Mouse (Mus musculus) hindbrain, embryonic 15.5 days (tissue): ENCODE measurements at regions not wholly inside any gene's neighbourhood (a gene's known extent, or its start where the extent isn't known, plus 50 kb on each side); places are given as distances from the start of the nearest gene placed in this dataset.

Experiments
- ATAC-seq: fragments of 200-750 bp; cut with Nextera tagmentation; 2 replicates; pipeline ENCODE4 v1.8.0; 2017; ENCODE audit warnings: low read depth, moderate number of reproducible peaks, moderate TSS enrichment; ENCODE audit not compliant: low FRiP score
- H3K27ac ChIP-seq: fragments of 300-500 bp; sonication (generic); replicated peaks from 2 replicates; pipeline ENCODE4 v1.5.1; 2015; ENCODE audit warnings: mild to moderate bottlenecking, inconsistent platforms
- H3K27me3 ChIP-seq: fragments of 300-500 bp; sonication (generic); 2 replicates; pipeline ENCODE4 v1.6.1; 2015; ENCODE audit warnings: control low read depth, inconsistent platforms
- H3K36me3 ChIP-seq: fragments of 300-500 bp; sonication (generic); 2 replicates; pipeline ENCODE4 v1.6.1; 2015; ENCODE audit warnings: control low read depth, inconsistent platforms
- H3K4me1 ChIP-seq: fragments of 300-500 bp; sonication (generic); replicated peaks from 2 replicates; pipeline ENCODE4 v1.6.1; 2015; ENCODE audit warnings: control low read depth, inconsistent platforms
- H3K4me2 ChIP-seq: fragments of 300-500 bp; sonication (generic); 2 replicates; pipeline ENCODE4 v1.6.1; 2015; ENCODE audit warnings: moderate library complexity, mild to moderate bottlenecking, inconsistent platforms
- H3K4me3 ChIP-seq: fragments of 300-500 bp; sonication (generic); 2 replicates; pipeline ENCODE4 v1.5.1; 2015; ENCODE audit warnings: mild to moderate bottlenecking, inconsistent platforms
- H3K9ac ChIP-seq: fragments of 300-500 bp; sonication (generic); 2 replicates; pipeline ENCODE4 v1.6.1; 2015; ENCODE audit warnings: inconsistent platforms
- H3K9me3 ChIP-seq: fragments of 300-500 bp; sonication (generic); 2 replicates; pipeline ENCODE4 v1.6.1; 2016; ENCODE audit warnings: control low read depth, inconsistent platforms
- WGBS: fragments of 180-500 bp; shearing (Covaris S2); methylation state at CpG from one replicate; pipeline ENCODE4 v1.1.7; 2015; 5-methylcytosine and 5-hydroxymethylcytosine counted together

DNA sequence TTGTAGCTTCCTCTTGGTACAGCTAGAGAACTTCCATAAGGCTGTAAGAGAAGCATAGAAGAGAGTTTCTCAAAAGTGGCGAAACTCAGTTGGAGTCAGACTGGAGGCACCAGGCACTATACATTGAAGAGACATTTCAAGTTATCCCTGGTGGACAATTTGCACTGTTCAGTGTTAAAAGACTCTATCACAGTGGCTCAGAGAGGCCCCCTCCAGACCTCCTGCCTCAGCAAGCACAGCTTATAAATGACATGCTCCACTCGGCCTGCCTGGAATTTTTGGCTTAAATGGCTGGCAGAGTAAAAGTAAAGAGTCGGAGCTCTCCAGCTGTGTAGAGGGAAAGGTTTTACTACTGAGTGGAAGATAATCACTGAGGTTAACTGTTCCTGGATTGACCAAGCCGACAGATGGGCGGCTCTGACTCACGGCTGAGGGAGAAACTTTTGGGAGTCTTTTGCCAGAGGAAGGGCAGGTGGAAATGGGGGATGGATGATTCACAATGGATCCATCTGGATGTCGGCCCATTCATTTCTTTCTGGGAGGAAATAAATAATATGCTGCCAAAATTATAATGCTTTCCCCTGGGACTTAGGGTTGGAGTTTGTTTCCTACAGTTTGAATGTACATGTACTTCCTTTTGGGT is 395.6 kb downstream of the Bcl11a start:
- no peak for ATAC-seq
- Histone ChIP-seq H3K27me3 (no peaks in the 10 kb centered on the region), H3K4me1 (no peaks in the 10 kb centered on the region), H3K36me3 (no peaks in the 10 kb centered on the region), H3K9ac (no peak overlapping the region), H3K4me2 (no peak overlapping the region), H3K9me3 (no peaks in the 10 kb centered on the region), H3K4me3 (no peak overlapping the region), H3K27ac (no peak overlapping the region)
- WGBS, result 49% methylated on average over 7 of the region's 7 CpGs

DNA sequence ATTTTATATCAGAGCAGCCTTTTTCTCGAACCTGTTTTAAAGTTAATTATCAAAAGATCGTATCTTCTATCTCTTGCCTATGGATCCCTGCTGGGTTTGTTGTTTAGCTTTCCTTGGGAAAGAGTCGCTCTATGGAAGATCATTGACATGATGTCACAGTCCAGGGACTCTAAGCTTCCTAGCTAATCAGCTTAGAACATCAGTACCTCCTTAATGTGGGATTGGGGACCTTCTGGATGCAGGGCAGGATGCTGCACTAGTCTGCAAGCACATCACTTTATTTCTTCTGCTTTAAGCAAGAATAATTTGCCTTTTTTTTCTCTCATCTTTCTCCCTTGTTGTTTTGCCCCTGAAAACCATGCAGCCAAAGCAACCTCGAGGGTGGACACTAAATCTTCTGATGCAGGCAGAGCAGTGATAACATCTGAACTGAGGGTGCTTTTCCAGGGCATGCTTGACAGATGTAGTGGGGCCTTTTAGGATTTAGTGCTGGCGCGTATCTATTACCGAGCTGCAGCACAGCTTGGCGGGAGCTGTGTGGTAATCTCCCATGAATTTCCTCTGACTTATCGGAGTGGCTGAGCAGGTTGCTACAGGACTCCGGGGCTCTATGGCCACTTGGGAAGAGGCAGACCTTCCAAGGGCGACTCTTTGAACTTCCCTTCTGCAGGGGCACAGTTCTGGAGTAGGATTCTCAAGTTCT is 425.0 kb downstream of the Bcl11a start:
- Histone ChIP-seq H3K36me3 (no peaks in the 10 kb centered on the region), H3K27me3 (no peaks in the 10 kb centered on the region), H3K4me3 (no peak overlapping the region), H3K27ac (no peak overlapping the region; the same call in 1 of the 2 replicates), H3K9me3 (no peaks in the 10 kb centered on the region), H3K9ac (no peak overlapping the region), H3K4me1 (0 out of 2 replicates have a peak, but pooled peaks cover 2% of the 10 kb centered on the region), H3K4me2 (no peak overlapping the region)
- no peak for ATAC-seq
- WGBS, result 51% methylated on average over 11 of the region's 11 CpGs

DNA sequence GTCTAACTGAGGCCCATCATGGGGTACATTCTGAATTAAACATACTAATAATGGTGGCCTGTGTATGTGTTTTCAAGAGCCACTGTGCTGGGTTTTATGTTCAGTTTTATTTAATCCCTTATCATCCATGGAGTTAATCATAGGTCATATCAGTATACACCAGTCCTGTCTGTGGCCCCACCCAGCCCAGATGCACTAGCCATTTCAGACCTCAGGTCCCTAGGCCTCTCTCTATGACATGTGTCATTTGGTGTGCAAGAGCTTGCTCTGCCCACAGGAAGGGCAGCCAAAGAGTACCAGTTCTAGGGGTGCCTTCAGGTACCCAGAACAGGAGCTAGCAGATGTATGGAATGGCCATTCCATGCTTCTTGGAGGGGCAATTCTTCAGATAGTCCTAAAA is 437.7 kb downstream of the Bcl11a start:
- no peak overlapping the region for H3K27ac ChIP-seq
- no peak overlapping the region for H3K4me2 ChIP-seq
- H3K4me1 ChIP-seq, result no peaks in the 10 kb centered on the region
- H3K4me3 ChIP-seq, result no peak overlapping the region
- no peaks in the 10 kb centered on the region for H3K36me3 ChIP-seq
- no peak overlapping the region for H3K9ac ChIP-seq
- no peak for ATAC-seq
- H3K27me3 ChIP-seq, result no peaks in the 10 kb centered on the region
- no peaks in the 10 kb centered on the region for H3K9me3 ChIP-seq

DNA sequence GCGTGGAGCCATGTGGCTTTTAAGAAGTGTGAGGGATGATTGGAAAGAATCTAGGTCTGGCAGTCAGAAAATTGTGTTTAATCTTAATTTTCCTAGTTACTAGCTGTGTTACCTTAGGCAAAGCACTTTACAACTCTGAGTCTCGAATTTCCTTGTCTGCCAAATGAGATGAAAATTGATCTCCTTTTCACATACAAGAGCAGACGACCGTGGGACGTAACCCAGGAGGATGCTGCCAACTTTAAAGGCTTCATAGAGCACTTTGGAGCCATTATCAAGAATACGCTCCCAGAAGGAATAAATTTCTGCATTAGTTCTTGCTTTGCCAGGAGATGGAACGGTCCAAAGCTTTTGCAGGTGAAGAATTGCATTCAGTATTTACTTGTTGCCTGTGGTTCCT is 457.6 kb downstream of the Bcl11a start:
- no peak overlapping the region for H3K27ac ChIP-seq
- H3K4me3 ChIP-seq, result no peak overlapping the region
- no peaks in the 10 kb centered on the region for H3K36me3 ChIP-seq
- no peaks in the 10 kb centered on the region for H3K27me3 ChIP-seq
- 76% methylated on average over 7 of the region's 7 CpGs for WGBS
- no peaks in the 10 kb centered on the region for H3K9me3 ChIP-seq
- no peak for ATAC-seq
- H3K4me2 ChIP-seq, result no peak overlapping the region
- no peaks in the 10 kb centered on the region for H3K4me1 ChIP-seq
- no peak overlapping the region for H3K9ac ChIP-seq

DNA sequence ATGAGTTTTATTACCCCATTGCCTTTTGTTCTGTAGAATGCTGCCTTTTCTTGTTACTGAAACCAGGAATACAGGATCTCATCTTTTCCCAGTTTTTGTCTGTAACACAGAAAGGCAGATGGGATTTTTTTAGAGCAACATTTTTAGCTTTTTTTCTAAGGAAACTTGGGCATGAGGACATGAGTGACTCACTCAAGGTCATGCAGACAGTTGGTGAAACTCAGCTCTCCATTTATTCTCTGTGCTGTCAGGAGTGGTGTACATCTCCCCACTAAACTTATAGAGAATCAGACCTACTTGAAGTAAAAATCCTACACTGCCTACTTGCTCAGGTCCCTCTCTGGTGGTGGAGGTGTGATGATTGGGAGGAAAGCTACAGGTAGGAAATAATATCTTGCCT is 459.9 kb downstream of the Bcl11a start:
- Histone ChIP-seq H3K27me3 (no peaks in the 10 kb centered on the region), H3K4me3 (no peak overlapping the region), H3K4me1 (no peaks in the 10 kb centered on the region), H3K27ac (no peak overlapping the region), H3K4me2 (no peak overlapping the region), H3K9ac (no peak overlapping the region), H3K36me3 (no peaks in the 10 kb centered on the region), H3K9me3 (no peaks in the 10 kb centered on the region)
- ATAC-seq, result no peak

DNA sequence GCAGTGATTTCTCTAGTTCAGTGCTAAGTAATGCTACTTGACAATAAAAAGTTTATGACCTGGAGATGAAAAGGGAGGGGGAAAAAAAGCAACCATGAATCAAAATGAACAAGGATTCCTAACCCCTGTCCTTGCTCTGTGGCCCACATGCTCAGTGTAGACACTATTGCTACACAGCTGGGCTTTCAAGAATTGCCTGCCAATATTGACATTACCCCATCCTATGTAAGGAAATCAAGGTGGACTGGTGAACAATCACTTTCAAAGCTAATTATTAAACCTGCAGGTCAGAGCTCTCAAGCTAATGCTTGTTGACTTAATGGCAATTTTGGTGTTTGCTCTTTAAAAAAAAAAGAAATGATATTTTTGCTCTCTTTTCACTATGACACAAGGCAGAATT is 491.8 kb downstream of the Bcl11a start:
- ATAC-seq, result no peak
- no peaks in the 10 kb centered on the region for H3K4me1 ChIP-seq
- no peaks in the 10 kb centered on the region for H3K36me3 ChIP-seq
- no peak overlapping the region for H3K27ac ChIP-seq
- H3K4me2 ChIP-seq, result no peak overlapping the region
- no peaks in the 10 kb centered on the region for H3K27me3 ChIP-seq
- H3K4me3 ChIP-seq, result no peak overlapping the region
- H3K9me3 ChIP-seq, result no peaks in the 10 kb centered on the region
- H3K9ac ChIP-seq, result no peak overlapping the region

DNA sequence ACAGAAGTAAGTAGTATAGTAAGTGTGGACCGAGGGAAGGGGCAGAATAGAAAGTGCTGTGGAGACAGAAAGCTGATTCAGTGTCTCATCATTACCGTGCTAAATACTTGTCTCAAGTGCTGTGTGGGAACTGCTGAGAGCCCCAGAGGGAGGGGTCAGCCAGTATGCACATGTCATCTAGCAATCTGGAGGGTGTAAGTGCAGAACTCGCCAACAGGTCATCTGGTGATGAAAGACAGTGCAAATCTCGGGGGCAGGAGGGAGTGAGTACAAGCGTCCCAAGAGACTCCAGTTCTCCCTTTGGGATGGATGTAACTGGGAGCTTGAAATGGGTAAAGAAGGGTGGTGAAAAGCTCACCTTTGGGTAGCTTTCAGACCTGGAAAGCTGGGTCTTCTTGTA is 535.7 kb downstream of the Bcl11a start:
- Histone ChIP-seq H3K27ac (no peak overlapping the region), H3K4me2 (no peak overlapping the region), H3K9me3 (no peaks in the 10 kb centered on the region), H3K4me3 (no peak overlapping the region), H3K36me3 (no peaks in the 10 kb centered on the region), H3K27me3 (no peaks in the 10 kb centered on the region), H3K4me1 (no peaks in the 10 kb centered on the region), H3K9ac (no peak overlapping the region)
- WGBS, result 78% methylated on average over 5 of the region's 5 CpGs
- no peak for ATAC-seq

DNA sequence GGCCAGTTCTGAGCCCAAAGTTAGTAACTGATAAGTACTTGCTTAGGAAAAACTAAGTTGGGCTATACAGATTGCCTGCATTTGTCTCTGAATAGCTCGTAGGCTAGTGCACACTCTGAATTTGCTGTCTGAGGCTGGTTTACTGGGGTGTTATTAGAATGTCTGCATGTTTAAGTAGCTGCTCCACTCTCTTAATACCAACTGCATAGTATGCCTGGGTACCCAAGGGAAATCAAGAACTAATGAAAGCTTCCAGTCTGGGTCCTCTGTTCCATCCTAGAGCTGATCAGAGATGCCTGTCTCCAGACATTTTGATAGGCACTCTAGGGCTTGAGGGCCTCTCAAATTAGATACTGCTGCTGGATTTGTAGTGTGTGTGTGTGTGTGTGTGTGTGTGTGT is 537.6 kb downstream of the Bcl11a start:
- no peak overlapping the region for H3K27ac ChIP-seq
- no peaks in the 10 kb centered on the region for H3K9me3 ChIP-seq
- H3K9ac ChIP-seq, result no peak overlapping the region
- no peaks in the 10 kb centered on the region for H3K4me1 ChIP-seq
- H3K27me3 ChIP-seq, result no peaks in the 10 kb centered on the region
- H3K4me3 ChIP-seq, result no peak overlapping the region
- H3K4me2 ChIP-seq, result no peak overlapping the region
- H3K36me3 ChIP-seq, result no peaks in the 10 kb centered on the region
- ATAC-seq, result 0 out of 2 replicates have a peak, but pooled peaks have one; percentile 38
- WGBS, result 68% methylated on average over 1 of the region's 1 CpGs

DNA sequence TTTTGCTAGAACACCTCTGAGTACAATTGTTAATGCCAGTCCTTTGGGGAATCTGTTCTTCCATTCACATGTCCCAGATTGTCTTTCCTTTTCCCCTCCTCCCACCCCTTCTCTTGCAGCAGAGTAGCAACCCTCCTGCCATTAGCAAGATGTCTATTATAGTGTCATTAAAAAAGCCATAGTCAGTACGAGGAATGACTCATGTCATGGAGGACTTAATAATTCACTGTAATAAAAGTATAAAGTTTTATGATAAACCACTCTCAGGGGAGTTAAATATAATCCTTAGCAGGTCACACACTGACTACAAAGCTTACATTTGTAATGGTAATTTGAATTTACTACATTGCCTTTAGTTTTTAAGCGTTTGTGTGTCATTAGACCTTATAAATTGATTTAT is 540.7 kb downstream of the Bcl11a start:
- no peaks in the 10 kb centered on the region for H3K9me3 ChIP-seq
- no peak overlapping the region for H3K4me3 ChIP-seq
- H3K9ac ChIP-seq, result no peak overlapping the region
- no peaks in the 10 kb centered on the region for H3K27me3 ChIP-seq
- no peak overlapping the region for H3K27ac ChIP-seq
- H3K4me2 ChIP-seq, result no peak overlapping the region
- H3K4me1 ChIP-seq, result no peaks in the 10 kb centered on the region
- no peak for ATAC-seq
- H3K36me3 ChIP-seq, result no peaks in the 10 kb centered on the region
- 60% methylated on average over 2 of the region's 2 CpGs for WGBS

DNA sequence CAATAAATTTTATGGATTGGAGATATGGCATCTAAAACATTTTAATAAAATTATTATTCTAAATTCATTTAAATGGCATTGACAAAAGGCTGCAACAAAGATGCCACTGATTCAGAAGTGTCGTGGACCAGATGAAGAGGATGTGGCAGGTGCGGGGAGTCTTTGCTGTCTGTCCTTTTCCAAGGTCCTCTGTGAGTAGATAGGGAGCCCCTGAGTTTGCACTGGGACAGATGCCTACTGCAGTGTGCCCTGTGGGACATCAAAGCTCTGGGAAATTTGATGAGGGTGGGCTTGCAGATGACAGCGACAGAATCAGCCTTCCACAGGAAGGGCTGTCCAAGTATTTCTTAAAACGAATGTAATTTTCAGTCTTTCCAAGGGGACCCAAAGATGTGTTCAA is 541.2 kb downstream of the Bcl11a start:
- Histone ChIP-seq H3K36me3 (no peaks in the 10 kb centered on the region), H3K27ac (no peak overlapping the region), H3K27me3 (no peaks in the 10 kb centered on the region), H3K4me1 (no peaks in the 10 kb centered on the region), H3K9me3 (no peaks in the 10 kb centered on the region), H3K4me2 (no peak overlapping the region), H3K4me3 (no peak overlapping the region), H3K9ac (no peak overlapping the region)
- ATAC-seq, result no peak
- 80% methylated on average over 4 of the region's 4 CpGs for whole genome bisulfite sequencing

DNA sequence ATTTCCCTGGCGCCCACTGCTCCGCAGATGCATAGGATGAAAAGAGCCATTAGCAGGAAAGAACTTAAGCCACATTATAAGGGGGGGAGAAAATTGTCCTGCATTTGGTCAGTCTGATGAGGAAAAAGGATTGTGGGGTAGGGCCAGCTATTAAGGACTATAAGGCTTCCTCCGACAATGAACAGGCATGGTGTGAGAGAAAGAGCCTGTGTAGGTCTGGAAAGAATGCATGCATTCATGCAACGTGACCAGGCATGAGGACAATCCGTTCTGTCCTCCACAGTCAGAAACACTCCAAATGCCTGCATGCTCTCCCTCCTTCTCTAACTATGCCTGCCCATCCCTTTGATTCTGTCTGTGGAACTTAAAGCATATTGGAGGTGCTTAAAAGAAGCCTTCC is 550.8 kb downstream of the Bcl11a start:
- Histone ChIP-seq H3K36me3 (no peaks in the 10 kb centered on the region), H3K4me2 (no peak overlapping the region), H3K9ac (no peak overlapping the region), H3K4me1 (no peaks in the 10 kb centered on the region), H3K27me3 (no peaks in the 10 kb centered on the region), H3K27ac (no peak overlapping the region), H3K9me3 (no peaks in the 10 kb centered on the region), H3K4me3 (no peak overlapping the region)
- ATAC-seq, result no peak
- 68% methylated on average over 5 of the region's 5 CpGs for WGBS

DNA sequence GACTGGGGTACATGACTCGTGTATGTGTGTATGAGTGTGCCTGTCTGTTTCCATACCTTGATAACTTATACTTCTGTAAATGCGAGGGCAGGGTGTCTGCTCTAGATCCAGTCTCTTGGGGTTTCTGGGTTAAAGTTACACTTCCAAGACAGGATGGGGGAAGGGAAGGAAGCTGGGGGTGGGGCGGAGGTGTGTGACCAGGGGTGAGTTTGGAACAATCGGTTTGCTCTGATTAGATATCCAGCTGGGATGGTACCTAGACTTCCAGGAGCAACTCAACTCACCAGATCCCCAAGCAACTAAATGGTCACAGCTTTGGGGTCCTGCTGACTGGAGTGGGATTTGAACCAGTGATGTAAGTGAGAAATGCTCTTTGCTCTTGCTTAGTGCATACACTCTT is 551.6 kb downstream of the Bcl11a start:
- Histone ChIP-seq H3K4me1 (no peaks in the 10 kb centered on the region), H3K27ac (no peak overlapping the region), H3K9me3 (no peaks in the 10 kb centered on the region), H3K4me3 (no peak overlapping the region), H3K9ac (no peak overlapping the region), H3K36me3 (no peaks in the 10 kb centered on the region), H3K4me2 (no peak overlapping the region), H3K27me3 (no peaks in the 10 kb centered on the region)
- no peak for ATAC-seq
- 70% methylated on average over 4 of the region's 4 CpGs for WGBS

DNA sequence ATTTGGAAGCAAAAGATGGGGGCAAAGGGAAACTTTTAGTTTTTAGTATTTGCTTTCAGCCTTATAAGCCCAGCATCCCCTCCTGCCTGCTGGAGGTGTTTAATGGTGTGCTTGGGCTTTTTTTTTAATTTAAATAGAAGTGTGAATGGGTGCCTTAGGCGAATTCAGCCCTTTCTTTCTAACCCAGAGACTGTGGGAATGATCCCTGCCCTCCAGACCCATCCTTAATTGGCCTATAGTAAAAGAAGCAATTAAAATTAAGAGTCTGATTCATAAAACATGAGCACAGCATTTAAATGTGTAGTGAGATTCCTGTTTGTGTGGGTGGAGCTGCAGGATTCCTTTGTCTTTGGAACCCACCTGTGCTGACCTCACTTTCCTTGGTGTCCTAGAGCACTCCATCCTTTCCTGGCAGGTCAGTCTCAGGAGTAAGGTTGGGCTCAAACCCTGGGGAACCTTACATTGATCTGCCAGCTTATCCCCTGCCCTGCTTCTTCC is 552.6 kb downstream of the Bcl11a start:
- Histone ChIP-seq H3K36me3 (no peaks in the 10 kb centered on the region), H3K27me3 (no peaks in the 10 kb centered on the region), H3K4me2 (no peak overlapping the region), H3K27ac (no peak overlapping the region), H3K9me3 (no peaks in the 10 kb centered on the region), H3K4me3 (no peak overlapping the region), H3K4me1 (no peaks in the 10 kb centered on the region), H3K9ac (no peak overlapping the region)
- 24% methylated on average over 1 of the region's 1 CpGs for WGBS
- ATAC-seq, result no peak
